Mouse (Mus musculus) small intestine, adult 2 months (tissue): ENCODE results near the gene Ccl25. TPM values are rescaled to one million over a fixed set of nuclear protein-coding genes. Genes with fewer than 3 reads are reported as not detected.

Experiments
- H3K27ac ChIP-seq: fragments of 200-500 bp; 2 replicates; pipeline ENCODE4 v1.5.1; 2012; ENCODE audit warnings: low read depth, low read length, control low read depth, inconsistent platforms; ENCODE audit not compliant: insufficient read depth
- H3K27me3 ChIP-seq: fragments of 200-500 bp; 2 replicates; pipeline ENCODE4 v1.6.1; 2012; ENCODE audit warnings: mild to moderate bottlenecking, moderate library complexity, low read length, inconsistent platforms; ENCODE audit not compliant: control insufficient read depth, insufficient read depth
- H3K36me3 ChIP-seq: fragments of 200-500 bp; 2 replicates; pipeline ENCODE4 v1.6.1; 2012; ENCODE audit warnings: mild to moderate bottlenecking, low read length, control low read depth, inconsistent platforms; ENCODE audit not compliant: control insufficient read depth, insufficient read depth
- H3K4me1 ChIP-seq: fragments of 200-500 bp; 2 replicates; pipeline ENCODE4 v1.6.1; 2012; ENCODE audit warnings: low read length, inconsistent platforms, mixed read lengths; ENCODE audit not compliant: control insufficient read depth, insufficient read depth, insufficient read length
- H3K4me3 ChIP-seq: fragments of 200-500 bp; 2 replicates; pipeline ENCODE4 v1.5.1; 2012; ENCODE audit warnings: low read depth, mild to moderate bottlenecking, control low read depth, inconsistent platforms, low read length, moderate library complexity
- CTCF ChIP-seq: fragments of 200-500 bp; IDR thresholded peaks from 2 replicates; pipeline ENCODE4 v1.5.1; 2012; ENCODE audit warnings: low read depth, mild to moderate bottlenecking, control low read depth, inconsistent platforms, low read length, moderate library complexity, mixed read lengths; ENCODE audit not compliant: insufficient replicate concordance, insufficient read length; ENCODE audit errors: extremely low read depth
- POLR2A ChIP-seq: fragments of 200-500 bp; IDR thresholded peaks from 2 replicates; pipeline ENCODE4 v1.6.1; 2012; ENCODE audit warnings: low read depth, mild to moderate bottlenecking, control low read depth, inconsistent platforms, low read length, moderate library complexity
- WGBS: fragments of 180-500 bp; shearing (Covaris S2); methylation state at CpG from one replicate; pipeline ENCODE4 v1.1.7; 2018; 5-methylcytosine and 5-hydroxymethylcytosine counted together
- polyA plus RNA-seq: library from polyadenylated mRNA; depleted of rRNA; stranded (reverse); fragments of >200 nt; gene quantifications from 2 replicates; pipeline ENCODE4 v1.2.3, GENCODE M21; 2012

Gene Ccl25
- polyA plus RNA-seq, 1 experiment = 180 TPM

DNA sequence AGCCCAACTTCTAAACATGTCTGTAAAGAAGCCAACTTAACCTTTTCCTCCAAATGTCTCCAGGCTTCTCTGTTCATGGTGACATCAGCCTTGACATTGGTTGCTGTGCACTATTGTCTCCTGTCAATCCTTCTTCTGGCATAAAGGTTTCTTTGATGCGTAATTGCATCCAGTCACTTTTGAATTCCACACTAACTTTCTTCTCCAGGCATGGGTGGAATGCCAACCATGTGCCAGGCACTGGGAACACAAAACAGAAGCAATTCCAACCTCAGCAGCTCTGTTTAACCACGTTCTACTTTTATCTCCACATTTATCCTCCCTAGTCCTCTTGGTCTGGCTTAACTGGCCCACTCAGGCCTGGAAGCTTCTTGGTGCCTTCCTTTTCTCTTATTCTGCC, 4.0 kb upstream of the Ccl25 start:
- Histone ChIP-seq H3K4me1 (peaks cover 23% of the 10 kb centered on the region), H3K36me3 (peaks cover 11% of the 10 kb centered on the region), H3K4me3 (no peak overlapping the region), H3K27ac (no peak overlapping the region), H3K27me3 (no peaks in the 10 kb centered on the region)
- WGBS = 59% methylated on average over 2 of the region's 2 CpGs
- no peak for TF ChIP-seq CTCF
- no peak for TF ChIP-seq POLR2A

DNA sequence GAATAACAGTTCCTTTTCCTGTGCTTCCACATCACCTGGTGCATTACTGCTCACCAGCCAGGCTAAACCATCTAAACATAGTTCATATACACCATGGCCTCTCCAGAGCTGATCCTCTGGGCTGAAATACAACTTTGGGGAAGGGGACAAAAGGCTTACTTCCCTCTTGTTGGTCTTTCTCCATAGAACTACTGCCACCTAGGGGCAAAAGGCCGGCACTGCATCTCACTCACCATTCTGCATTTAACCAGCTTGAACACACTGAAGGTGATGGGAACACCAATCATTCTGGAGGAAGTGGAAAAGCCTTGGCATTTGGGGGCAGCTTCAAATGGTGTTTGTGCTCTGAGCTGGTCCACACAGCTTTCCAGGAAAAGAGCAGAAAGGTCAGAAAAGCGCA, 2.5 kb upstream of the Ccl25 start:
- Histone ChIP-seq H3K27me3 (no peaks in the 10 kb centered on the region), H3K27ac (no peak overlapping the region), H3K4me1 (peaks cover 23% of the 10 kb centered on the region), H3K4me3 (no peak overlapping the region), H3K36me3 (peaks cover 10% of the 10 kb centered on the region)
- TF ChIP-seq CTCF (peak; percentile 55; the same call in 1 of the 2 replicates), POLR2A (no peak)
- WGBS = 28% methylated on average over 2 of the region's 2 CpGs

DNA sequence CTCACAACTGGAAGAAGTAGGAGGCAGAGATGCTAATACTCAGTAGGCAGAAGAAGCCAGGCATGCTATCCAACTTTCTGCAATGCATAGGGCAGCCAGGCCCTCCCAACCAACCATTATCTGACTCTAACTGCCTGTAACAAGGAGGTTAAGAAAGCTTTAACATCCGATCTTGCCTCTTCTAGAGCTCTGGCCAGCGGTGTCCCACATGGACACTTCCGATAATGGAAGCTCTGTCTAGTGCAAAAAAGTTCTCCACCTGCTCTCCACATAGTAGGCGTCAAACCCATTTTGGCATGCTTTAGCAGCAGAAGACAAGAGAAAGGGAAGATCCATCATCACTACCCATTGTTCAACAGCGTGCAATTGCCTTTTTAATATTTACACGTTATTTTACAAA, 1.1 kb upstream of the Ccl25 start:
- 0 out of 2 replicates have a peak overlapping the region, but pooled peaks have one; percentile 10 for H3K27ac ChIP-seq
- TF ChIP-seq CTCF = no peak
- TF ChIP-seq POLR2A = no peak
- no peaks in the 10 kb centered on the region for H3K27me3 ChIP-seq
- peaks cover 20% of the 10 kb centered on the region; the same call in 1 of the 2 replicates for H3K4me1 ChIP-seq
- WGBS = 1% methylated on average over 6 of the region's 6 CpGs
- peaks cover 20% of the 10 kb centered on the region for H3K36me3 ChIP-seq
- H3K4me3 ChIP-seq = peak overlapping the region; percentile 38; the same call in 1 of the 2 replicates

GRCm38 (mm10) chr8:4324525-4324924, 485 bp upstream of the Ccl25 start:
- peaks cover 23% of the 10 kb centered on the region for H3K36me3 ChIP-seq
- peaks cover 16% of the 10 kb centered on the region; the same call in 1 of the 2 replicates for H3K4me1 ChIP-seq
- peak overlapping the region; percentile 85 for H3K27ac ChIP-seq
- no peaks in the 10 kb centered on the region for H3K27me3 ChIP-seq
- peak overlapping the region; percentile 98 for H3K4me3 ChIP-seq
- under 1% methylated on average over 42 of the region's 42 CpGs for WGBS
- TF ChIP-seq CTCF = no peak
- no peak for TF ChIP-seq POLR2A

DNA sequence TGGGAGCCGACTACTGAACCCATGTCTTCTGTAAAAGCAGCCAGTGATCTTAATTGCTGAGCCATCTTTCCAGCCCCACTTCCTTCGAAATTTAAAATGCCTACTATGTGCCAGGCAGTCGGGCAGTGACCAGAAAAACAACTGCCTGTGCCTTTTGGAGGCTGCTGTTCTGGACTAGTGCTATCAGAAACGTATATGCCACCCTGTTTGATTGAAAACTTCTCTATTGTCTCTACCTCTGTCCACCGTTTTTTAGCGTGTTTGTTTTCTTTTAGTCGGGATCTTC, 684 bp downstream of the Ccl25 start:
- Histone ChIP-seq H3K4me1 (peaks cover 7% of the 10 kb centered on the region; the same call in 1 of the 2 replicates), H3K27me3 (no peaks in the 10 kb centered on the region), H3K36me3 (peaks cover 27% of the 10 kb centered on the region), H3K27ac (peak overlapping the region; percentile 82; the same call in 1 of the 2 replicates), H3K4me3 (peak overlapping the region; percentile 73)
- TF ChIP-seq POLR2A (no peak), CTCF (no peak)
- WGBS = 12% methylated on average over 7 of the region's 7 CpGs

DNA sequence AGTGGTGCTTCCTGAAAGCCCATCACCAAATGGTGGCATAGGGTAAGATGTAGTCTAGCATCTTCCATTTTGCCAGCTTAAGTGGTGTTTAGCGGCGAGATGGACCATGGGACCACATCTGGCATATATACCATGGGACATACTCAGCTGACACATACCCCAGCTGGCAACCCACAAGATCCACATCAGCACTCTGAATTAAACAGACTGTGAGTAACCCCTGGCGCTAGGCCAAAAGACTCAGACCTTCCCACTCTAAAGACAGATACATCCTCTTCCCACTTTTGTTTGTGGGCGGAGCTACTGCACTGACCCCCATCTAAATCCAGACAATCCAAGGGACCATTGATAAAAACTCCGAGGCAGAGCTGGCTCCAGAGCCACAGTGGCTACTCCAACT, 4.0 kb downstream of the Ccl25 start:
- no peaks in the 10 kb centered on the region for H3K27me3 ChIP-seq
- H3K4me1 ChIP-seq = peaks cover 2% of the 10 kb centered on the region; the same call in 1 of the 2 replicates
- WGBS = 90% methylated on average over 5 of the region's 5 CpGs
- no peak overlapping the region for H3K4me3 ChIP-seq
- H3K27ac ChIP-seq = no peak overlapping the region
- no peak for TF ChIP-seq CTCF
- TF ChIP-seq POLR2A = no peak
- peaks cover 38% of the 10 kb centered on the region for H3K36me3 ChIP-seq

DNA sequence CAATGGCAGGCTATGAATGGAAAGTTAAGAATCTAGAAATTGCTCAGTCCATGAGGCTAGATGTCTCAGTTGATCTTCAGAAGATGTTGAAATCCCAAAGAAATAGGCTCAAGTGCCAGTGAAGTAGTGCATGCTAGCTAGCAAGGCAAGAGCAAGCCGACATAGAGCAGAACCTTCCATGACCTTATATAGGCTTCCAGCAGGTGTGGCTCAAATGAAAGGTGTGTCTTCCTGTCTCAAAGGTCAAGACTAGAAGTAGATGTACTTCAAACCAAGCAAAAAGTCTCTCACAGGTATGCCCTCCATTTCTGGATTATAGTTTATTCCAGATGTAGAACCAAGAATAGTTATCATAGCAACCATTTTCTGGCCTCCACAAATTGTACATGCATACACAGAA, 9.0 kb downstream of the Ccl25 start:
- Histone ChIP-seq H3K4me1 (peaks cover 2% of the 10 kb centered on the region; the same call in 1 of the 2 replicates), H3K4me3 (no peak overlapping the region), H3K36me3 (peaks cover 63% of the 10 kb centered on the region), H3K27ac (no peak overlapping the region), H3K27me3 (no peaks in the 10 kb centered on the region)
- 35% methylated on average over 1 of the region's 1 CpGs for WGBS
- TF ChIP-seq POLR2A = no peak
- no peak for TF ChIP-seq CTCF

DNA sequence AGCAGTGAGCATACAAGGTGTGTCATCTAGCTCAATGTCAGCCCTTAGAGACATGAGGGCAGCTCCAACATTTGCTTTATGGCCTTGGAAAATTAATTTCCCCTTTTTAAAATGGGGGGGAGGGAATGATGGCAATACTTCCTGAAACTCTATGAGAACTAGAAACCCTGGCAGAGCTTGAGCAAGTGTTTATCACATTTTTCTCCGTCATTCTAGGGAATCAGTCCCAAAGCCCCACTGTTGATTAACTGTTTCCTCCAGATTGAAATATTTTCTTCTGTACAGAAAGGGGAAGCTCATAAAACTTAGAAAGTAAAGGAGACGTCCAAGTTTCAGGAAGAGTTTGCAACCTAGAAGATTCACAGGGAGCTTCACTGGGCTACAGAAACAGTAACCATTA, 10.7 kb downstream of the Ccl25 start:
- no peaks in the 10 kb centered on the region for H3K27me3 ChIP-seq
- H3K27ac ChIP-seq = no peak overlapping the region
- WGBS = 77% methylated on average over 2 of the region's 2 CpGs
- H3K4me3 ChIP-seq = no peak overlapping the region
- TF ChIP-seq POLR2A (no peak), CTCF (no peak)
- H3K4me1 ChIP-seq = peaks cover 2% of the 10 kb centered on the region; the same call in 1 of the 2 replicates
- peaks cover 52% of the 10 kb centered on the region for H3K36me3 ChIP-seq
